Mouse (Mus musculus) kidney, embryonic 14.5 days (tissue): ENCODE measurements around the gene Prpf38a. TPM values are rescaled to one million over a fixed set of nuclear protein-coding genes. Genes with fewer than 3 reads are reported as not detected.
A peak's percentile ranks its signal among the peaks of the same experiment; 100 is the strongest.

Source experiments
- ATAC-seq: fragments of 200-750 bp; cut with Nextera tagmentation; 2 replicates; pipeline ENCODE4 v1.8.0; 2017; ENCODE audit warnings: moderate number of reproducible peaks, mild to moderate bottlenecking, moderate TSS enrichment, moderate library complexity; ENCODE audit not compliant: low FRiP score, low TSS enrichment
- H3K27ac ChIP-seq: fragments of 300-500 bp; sonication (generic); 2 replicates; pipeline ENCODE4 v1.5.1; 2014; ENCODE audit warnings: low read depth, mild to moderate bottlenecking, low read length, moderate library complexity, mixed read lengths
- H3K27me3 ChIP-seq: fragments of 300-500 bp; sonication (generic); 2 replicates; pipeline ENCODE4 v1.6.1; 2014; ENCODE audit warnings: mild to moderate bottlenecking, low read length; ENCODE audit not compliant: control insufficient read depth, insufficient read depth
- H3K36me3 ChIP-seq: fragments of 300-500 bp; sonication (generic); 2 replicates; pipeline ENCODE4 v1.6.1; 2014; ENCODE audit warnings: low read length, mixed read lengths; ENCODE audit not compliant: control insufficient read depth, insufficient read depth
- H3K4me1 ChIP-seq: fragments of 300-500 bp; sonication (generic); 2 replicates; pipeline ENCODE4 v1.6.1; 2014; ENCODE audit warnings: low read length, mixed read lengths; ENCODE audit not compliant: control insufficient read depth, insufficient read depth
- H3K4me2 ChIP-seq: fragments of 300-500 bp; sonication (generic); replicated peaks from 2 replicates; pipeline ENCODE4 v1.6.1; 2014; ENCODE audit warnings: low read depth, mild to moderate bottlenecking, low read length
- H3K4me3 ChIP-seq: fragments of 300-500 bp; sonication (generic); 2 replicates; pipeline ENCODE4 v1.5.1; 2014; ENCODE audit warnings: mild to moderate bottlenecking, low read length
- H3K9ac ChIP-seq: fragments of 300-500 bp; sonication (generic); 2 replicates; pipeline ENCODE4 v1.6.1; 2014; ENCODE audit warnings: low read depth, mild to moderate bottlenecking, low read length, moderate library complexity
- H3K9me3 ChIP-seq: fragments of 300-500 bp; sonication (generic); 2 replicates; pipeline ENCODE4 v1.6.1; 2016; ENCODE audit warnings: low read length; ENCODE audit not compliant: control insufficient read depth
- WGBS: fragments of 180-500 bp; shearing (Covaris S2); extraction: QIAGEN DNeasy Blood & Tissue Kit; methylation state at CpG from one replicate; pipeline ENCODE4 v1.1.7; 2014; 5-methylcytosine and 5-hydroxymethylcytosine counted together
- polyA plus RNA-seq: library from polyadenylated mRNA; unstranded; fragments of >200 nt; fragmentation: Nextera tagmentation; extraction: Ambion mirVana; gene quantifications from 2 replicates; pipeline ENCODE4 v1.2.1, GENCODE M21; 2014

Prpf38a gene
- polyA plus RNA-seq, 1 experiment from 2014 or later, result 96.5 TPM

GRCm38 (mm10) chr4:108608651-108609050, 29.5 kb upstream of the Prpf38a start:
- H3K4me1 ChIP-seq, result no peaks in the 10 kb centered on the region
- WGBS, result 93% methylated on average over 3 of the region's 3 CpGs
- H3K9ac ChIP-seq, result no peak overlapping the region
- ATAC-seq, result no peak
- no peaks in the 10 kb centered on the region for H3K9me3 ChIP-seq
- H3K4me3 ChIP-seq, result no peak overlapping the region
- H3K27me3 ChIP-seq, result no peaks in the 10 kb centered on the region
- H3K36me3 ChIP-seq, result peaks cover 38% of the 10 kb centered on the region
- H3K4me2 ChIP-seq, result no peak overlapping the region
- H3K27ac ChIP-seq, result no peak overlapping the region

DNA sequence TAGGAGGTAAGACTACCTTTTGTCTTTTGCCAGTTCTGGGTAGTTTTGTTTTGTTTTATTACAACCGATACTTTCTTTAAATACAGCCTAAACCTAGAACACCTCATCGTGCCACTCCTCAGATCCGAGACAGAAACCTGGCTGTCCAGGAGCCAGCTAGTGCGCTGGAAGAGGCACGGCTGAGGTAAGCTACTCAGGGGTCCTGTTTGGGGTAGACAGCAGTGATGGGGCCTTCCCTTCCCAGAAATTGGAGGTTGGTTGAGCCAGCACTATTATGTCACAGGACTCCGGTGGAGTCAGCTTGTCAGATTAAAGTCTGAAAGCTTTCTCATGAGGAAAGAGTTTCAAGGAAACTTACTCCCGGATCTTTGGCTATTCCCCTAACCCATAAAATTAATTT, 22.7 kb upstream of the Prpf38a start:
- H3K27me3 ChIP-seq, result no peaks in the 10 kb centered on the region
- H3K4me1 ChIP-seq, result no peaks in the 10 kb centered on the region
- H3K27ac ChIP-seq, result no peak overlapping the region
- no peak overlapping the region for H3K4me2 ChIP-seq
- H3K36me3 ChIP-seq, result peaks cover 52% of the 10 kb centered on the region
- H3K9ac ChIP-seq, result no peak overlapping the region
- ATAC-seq, result no peak
- 0 out of 2 replicates have a peak, but pooled peaks cover 2% of the 10 kb centered on the region for H3K9me3 ChIP-seq
- WGBS, result 95% methylated on average over 7 of the region's 7 CpGs
- H3K4me3 ChIP-seq, result no peak overlapping the region

DNA sequence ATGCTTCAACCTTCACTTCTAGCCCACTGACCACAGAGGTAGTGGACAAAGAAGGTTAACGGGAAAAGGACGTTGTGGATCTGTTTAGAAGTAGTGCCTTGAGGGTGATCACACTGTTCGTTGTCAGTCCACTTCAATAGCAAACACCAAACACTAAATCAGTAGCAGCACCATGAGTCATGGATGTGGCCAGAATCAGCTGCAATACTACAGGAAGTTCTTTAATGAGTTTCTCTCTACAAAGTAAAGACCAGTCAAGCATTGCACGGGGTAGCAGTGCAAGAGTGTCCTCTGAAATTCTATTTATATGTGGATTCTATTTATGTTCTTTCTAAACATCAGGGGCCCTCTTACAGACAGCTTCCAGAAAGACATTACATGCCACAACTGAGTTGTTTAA, 19.2 kb upstream of the Prpf38a start:
- H3K9ac ChIP-seq, result no peak overlapping the region
- ATAC-seq, result no peak
- peaks cover 28% of the 10 kb centered on the region; the same call in 1 of the 2 replicates for H3K36me3 ChIP-seq
- H3K4me2 ChIP-seq, result no peak overlapping the region
- H3K27me3 ChIP-seq, result no peaks in the 10 kb centered on the region
- no peak overlapping the region for H3K4me3 ChIP-seq
- 0 out of 2 replicates have a peak, but pooled peaks cover 2% of the 10 kb centered on the region for H3K9me3 ChIP-seq
- WGBS, result 74% methylated on average over 4 of the region's 4 CpGs
- H3K27ac ChIP-seq, result no peak overlapping the region
- no peaks in the 10 kb centered on the region for H3K4me1 ChIP-seq

- Histone ChIP-seq H3K4me2 (no peak overlapping the region), H3K4me1 (no peaks in the 10 kb centered on the region), H3K27ac (no peak overlapping the region), H3K36me3 (peaks cover 16% of the 10 kb centered on the region; the same call in 1 of the 2 replicates), H3K9ac (no peak overlapping the region), H3K9me3 (no peaks in the 10 kb centered on the region), H3K4me3 (no peak overlapping the region), H3K27me3 (no peaks in the 10 kb centered on the region)
- WGBS, result 100% methylated on average over 1 of the region's 1 CpGs
- ATAC-seq, result no peak
Measured at GRCm38 (mm10) chr4:108595785-108596184, 16.6 kb upstream of the Prpf38a start.

DNA sequence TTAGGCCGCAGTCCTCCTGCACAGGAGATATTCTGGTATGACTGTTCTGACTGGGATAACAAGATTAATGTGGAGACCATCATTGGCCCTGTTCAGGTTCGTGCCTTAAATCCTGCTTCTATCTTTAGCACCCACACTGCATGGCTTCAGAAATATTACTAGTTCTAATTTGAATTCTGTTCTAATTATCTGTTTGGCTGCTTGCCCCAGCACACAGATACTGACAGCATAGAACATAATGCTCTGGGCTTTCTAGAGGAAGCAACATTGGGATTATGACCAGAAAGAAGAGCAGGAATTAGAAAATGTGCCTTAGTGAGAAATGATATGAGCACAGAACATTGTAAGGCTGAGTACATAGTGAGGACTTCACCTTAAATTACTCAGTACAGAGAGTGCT, 14.2 kb upstream of the Prpf38a start:
- H3K27me3 ChIP-seq, result no peaks in the 10 kb centered on the region
- no peak overlapping the region for H3K9ac ChIP-seq
- no peaks in the 10 kb centered on the region for H3K4me1 ChIP-seq
- H3K4me3 ChIP-seq, result no peak overlapping the region
- 94% methylated on average over 2 of the region's 2 CpGs for WGBS
- H3K9me3 ChIP-seq, result no peaks in the 10 kb centered on the region
- ATAC-seq, result no peak
- H3K36me3 ChIP-seq, result peaks cover 13% of the 10 kb centered on the region; the same call in 1 of the 2 replicates
- no peak overlapping the region for H3K27ac ChIP-seq
- no peak overlapping the region for H3K4me2 ChIP-seq

DNA sequence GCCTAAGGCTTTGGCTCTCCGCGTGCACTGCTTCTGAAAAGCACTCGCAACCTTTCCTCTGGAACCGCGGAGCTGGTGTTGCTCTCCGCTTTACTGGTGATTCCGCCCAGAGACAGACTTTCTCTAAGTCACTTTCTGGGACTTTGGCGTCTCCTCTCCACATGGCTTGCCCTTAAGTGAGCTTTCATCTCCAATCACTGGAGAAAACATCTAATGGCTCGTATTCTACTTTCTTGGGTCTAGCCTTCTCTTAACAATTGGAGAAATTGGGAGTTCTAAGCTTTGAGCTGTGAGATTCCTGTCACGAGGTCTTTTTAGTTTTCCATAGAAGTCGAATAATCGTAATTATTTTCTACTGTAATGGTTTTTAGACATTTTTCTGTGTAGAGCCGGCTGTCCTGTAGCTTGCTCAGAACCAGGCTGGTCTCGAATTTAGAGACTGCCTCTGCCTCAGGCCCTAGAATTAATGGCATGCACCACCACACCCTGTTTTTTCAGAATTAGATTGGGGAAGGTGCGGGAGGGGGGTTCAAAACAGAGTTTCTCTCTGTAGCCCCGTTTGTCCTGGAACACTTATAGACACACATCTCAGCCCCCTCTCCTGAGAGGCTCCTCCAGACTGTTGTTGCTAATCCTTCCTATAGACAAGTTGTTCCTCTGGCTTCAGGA, 741 bp upstream of the Prpf38a start:
- Histone ChIP-seq H3K27me3 (no peaks in the 10 kb centered on the region), H3K4me3 (peak overlapping the region; percentile 81), H3K9me3 (no peaks in the 10 kb centered on the region), H3K4me2 (peak overlapping the region; percentile 69), H3K36me3 (peaks cover 18% of the 10 kb centered on the region), H3K27ac (peak overlapping the region; percentile 6), H3K9ac (peak overlapping the region; percentile 69), H3K4me1 (peaks cover 3% of the 10 kb centered on the region; the same call in 1 of the 2 replicates)
- under 1% methylated on average over 16 of the region's 16 CpGs for WGBS
- no peak for ATAC-seq

- Histone ChIP-seq H3K27me3 (no peaks in the 10 kb centered on the region), H3K36me3 (peaks cover 76% of the 10 kb centered on the region), H3K4me2 (no peak overlapping the region), H3K9ac (no peak overlapping the region), H3K4me1 (no peaks in the 10 kb centered on the region), H3K4me3 (no peak overlapping the region), H3K9me3 (no peaks in the 10 kb centered on the region), H3K27ac (no peak overlapping the region)
- ATAC-seq, result no peak
- 90% methylated on average over 3 of the region's 3 CpGs for WGBS
Measured at GRCm38 (mm10) chr4:108572644-108573043, 6.5 kb downstream of the Prpf38a start.

DNA sequence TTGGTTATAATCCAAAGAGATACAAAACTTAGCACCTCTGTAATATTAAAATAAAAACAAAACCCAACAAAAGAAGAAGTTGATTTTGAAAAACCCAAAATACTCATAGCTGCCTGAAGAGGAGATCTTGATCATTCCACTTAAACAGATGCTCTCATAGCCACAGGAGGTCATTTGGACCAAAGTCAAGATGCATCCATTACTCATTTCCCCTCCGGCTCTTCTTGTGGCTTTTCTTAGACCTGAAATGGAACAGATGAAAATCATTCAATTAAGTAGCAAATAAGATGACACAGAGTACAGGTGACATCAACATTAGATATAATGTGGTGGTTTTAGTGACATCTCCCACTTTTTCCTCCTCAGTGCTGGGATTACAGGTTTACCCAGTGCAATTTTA, 14.1 kb downstream of the Prpf38a start:
- Histone ChIP-seq H3K4me3 (no peak overlapping the region), H3K27ac (no peak overlapping the region), H3K4me2 (no peak overlapping the region), H3K9ac (no peak overlapping the region), H3K27me3 (no peaks in the 10 kb centered on the region), H3K9me3 (no peaks in the 10 kb centered on the region), H3K4me1 (no peaks in the 10 kb centered on the region), H3K36me3 (peaks cover 93% of the 10 kb centered on the region)
- WGBS, result 82% methylated on average over 1 of the region's 1 CpGs
- no peak for ATAC-seq

GRCm38 (mm10) chr4:108539701-108540100, 39.4 kb downstream of the Prpf38a start:
- H3K27ac ChIP-seq, result no peak overlapping the region
- peaks cover 29% of the 10 kb centered on the region for H3K36me3 ChIP-seq
- no peaks in the 10 kb centered on the region for H3K9me3 ChIP-seq
- H3K4me2 ChIP-seq, result no peak overlapping the region
- H3K9ac ChIP-seq, result no peak overlapping the region
- H3K27me3 ChIP-seq, result no peaks in the 10 kb centered on the region
- WGBS, result 78% methylated on average over 2 of the region's 2 CpGs
- no peak for ATAC-seq
- no peak overlapping the region for H3K4me3 ChIP-seq
- no peaks in the 10 kb centered on the region for H3K4me1 ChIP-seq
